Mouse (Mus musculus) myocyte (in vitro differentiated cells): ENCODE results near the gene Ppp1r15b. TPM values are rescaled to one million over a fixed set of nuclear protein-coding genes. Genes with fewer than 3 reads are reported as not detected.

Source experiments
- H3K27me3 ChIP-seq: one replicate; pipeline ENCODE4 v1.6.1; 2011; ENCODE audit not compliant: control insufficient read depth, insufficient read depth, insufficient read length
- H3K36me3 ChIP-seq: one replicate; pipeline ENCODE4 v1.6.1; 2011; ENCODE audit not compliant: control insufficient read depth, insufficient read depth
- H3K4me2 ChIP-seq: one replicate; pipeline ENCODE4 v1.6.1; 2011; ENCODE audit warnings: low read depth, control low read depth
- H3K4me3 ChIP-seq: one replicate; pipeline ENCODE4 v1.5.1; 2011; ENCODE audit warnings: mild to moderate bottlenecking, control low read depth, moderate library complexity
- H3K79me2 ChIP-seq: one replicate; pipeline ENCODE4 v1.6.1; 2011; ENCODE audit not compliant: control insufficient read depth, insufficient read depth
- H3ac ChIP-seq: one replicate; pipeline ENCODE4 v1.6.1; 2011; ENCODE audit not compliant: control insufficient read depth, insufficient read length
- CEBPB ChIP-seq: IDR thresholded peaks from 2 replicates; pipeline ENCODE4 v1.6.1; 2011; ENCODE audit warnings: mild to moderate bottlenecking, moderate library complexity; ENCODE audit not compliant: poor library complexity, insufficient read depth, severe bottlenecking
- E2F4 ChIP-seq: IDR thresholded peaks from one replicate; pipeline ENCODE4 v1.6.1; 2011; ENCODE audit warnings: mild to moderate bottlenecking, control low read depth, moderate library complexity; ENCODE audit not compliant: insufficient read depth
- MAX ChIP-seq: IDR thresholded peaks from one replicate; pipeline ENCODE4 v1.6.1; 2011; ENCODE audit warnings: low read depth, mild to moderate bottlenecking, control low read depth
- MYOD1 ChIP-seq, 3 experiments: IDR thresholded peaks; one replicate each; pipeline ENCODE4 v1.6.1; 2011; ENCODE audit warnings: control low read depth in 2 of 3, low read depth in 2 of 3, mild to moderate bottlenecking in 2 of 3, moderate library complexity in 1 of 3; ENCODE audit not compliant: insufficient read length in 2 of 3, control insufficient read depth in 1 of 3
- MYOG ChIP-seq, 3 experiments: IDR thresholded peaks; one replicate each; pipeline ENCODE4 v1.6.1; 2011; ENCODE audit warnings: control low read depth in 2 of 3, low read depth in 2 of 3, mild to moderate bottlenecking in 2 of 3; ENCODE audit not compliant: insufficient read length in 2 of 3, control insufficient read depth in 1 of 3, insufficient read depth in 1 of 3
- POLR2A ChIP-seq: IDR thresholded peaks from one replicate; pipeline ENCODE4 v1.6.1; 2011; ENCODE audit warnings: low read depth, mild to moderate bottlenecking, control low read depth, moderate library complexity; ENCODE audit not compliant: insufficient read length
- POLR2AphosphoS2 ChIP-seq: IDR thresholded peaks from one replicate; pipeline ENCODE4 v1.6.1; 2011; ENCODE audit warnings: low read depth, control low read depth; ENCODE audit not compliant: insufficient read length
- REST ChIP-seq: IDR thresholded peaks from one replicate; pipeline ENCODE4 v1.6.1; 2011; ENCODE audit warnings: mild to moderate bottlenecking, control low read depth, moderate library complexity; ENCODE audit not compliant: insufficient read depth, insufficient read length
- SRF ChIP-seq: IDR thresholded peaks from one replicate; pipeline ENCODE4 v1.6.1; 2011; ENCODE audit warnings: low read depth; ENCODE audit not compliant: control insufficient read depth, insufficient read length
- TCF12 ChIP-seq: IDR thresholded peaks from one replicate; pipeline ENCODE4 v1.6.1; 2011; ENCODE audit warnings: mild to moderate bottlenecking, control low read depth; ENCODE audit not compliant: poor library complexity, insufficient read depth, severe bottlenecking
- TCF3 ChIP-seq: IDR thresholded peaks from one replicate; pipeline ENCODE4 v1.6.1; 2011; ENCODE audit warnings: low read depth, control low read depth; ENCODE audit not compliant: insufficient read length
- USF1 ChIP-seq: IDR thresholded peaks from one replicate; pipeline ENCODE4 v1.6.1; 2011; ENCODE audit warnings: low read depth, mild to moderate bottlenecking, control low read depth, moderate library complexity
- polyA plus RNA-seq: library from polyadenylated mRNA; unstranded; fragments of >200 nt; fragmentation: generic; extraction: Trizol; gene quantifications from one replicate; pipeline ENCODE4 v1.2.1, GENCODE M21; 2012; ENCODE audit warnings: missing spikeins

Ppp1r15b gene
- polyA plus RNA-seq, 1 experiment, result 30.9 TPM

- peaks cover 65% of the 10 kb centered on the region for H3K36me3 ChIP-seq
- H3ac ChIP-seq, result no peak overlapping the region
- H3K4me2 ChIP-seq, result no peak overlapping the region
- no peak overlapping the region for H3K4me3 ChIP-seq
- H3K79me2 ChIP-seq, result peaks cover 60% of the 10 kb centered on the region
- H3K27me3 ChIP-seq, result no peaks in the 10 kb centered on the region
- TF ChIP-seq USF1 (no peak), TCF3 (no peak), MAX (no peak), REST (no peak), MYOG (IDR thresholded peaks at IDR 0.05; ENCODE audit: control insufficient read depth in 1 of 3, insufficient read depth in 1 of 3, insufficient read length in 2 of 3, low read depth in 2 of 3) (no peak), E2F4 (no peak), CEBPB (no peak), TCF12 (no peak), MYOD1 (IDR thresholded peaks at IDR 0.05; ENCODE audit: control insufficient read depth in 1 of 3, insufficient read length in 2 of 3, low read depth in 2 of 3) (no peak), POLR2A (no peak), POLR2AphosphoS2 (no peak), SRF (no peak)
These were observed 7.5 kb downstream of the Ppp1r15b start for GRCm38 (mm10) chr1:133138401-133138800.

- peaks cover 5% of the 10 kb centered on the region for H3K36me3 ChIP-seq
- no peak overlapping the region for H3ac ChIP-seq
- no peak overlapping the region for H3K4me3 ChIP-seq
- no peak overlapping the region for H3K4me2 ChIP-seq
- H3K27me3 ChIP-seq, result no peaks in the 10 kb centered on the region
- TF ChIP-seq SRF (no peak), CEBPB (no peak), MYOD1 (IDR thresholded peaks at IDR 0.05; ENCODE audit: control insufficient read depth in 1 of 3, insufficient read length in 2 of 3, low read depth in 2 of 3) (no peak), REST (no peak), TCF3 (no peak), MYOG (IDR thresholded peaks at IDR 0.05; ENCODE audit: control insufficient read depth in 1 of 3, insufficient read depth in 1 of 3, insufficient read length in 2 of 3, low read depth in 2 of 3) (no peak), TCF12 (no peak), MAX (no peak), E2F4 (no peak)
- H3K79me2 ChIP-seq, result no peaks in the 10 kb centered on the region
These were observed 15.4 kb downstream of the Ppp1r15b start for GRCm38 (mm10) chr1:133146014-133147009.

GRCm38 (mm10) chr1:133147324-133147723 lies 16.4 kb downstream of the Ppp1r15b start:
- H3ac ChIP-seq, result no peak overlapping the region
- H3K27me3 ChIP-seq, result no peaks in the 10 kb centered on the region
- no peak overlapping the region for H3K4me3 ChIP-seq
- H3K36me3 ChIP-seq, result no peaks in the 10 kb centered on the region
- TF ChIP-seq MAX, result no peak
- no peak for TF ChIP-seq MYOG (IDR thresholded peaks at IDR 0.05; ENCODE audit: control insufficient read depth in 1 of 3, insufficient read depth in 1 of 3, insufficient read length in 2 of 3, low read depth in 2 of 3)
- TF ChIP-seq CEBPB, result no peak
- TF ChIP-seq USF1, result no peak
- TF ChIP-seq SRF, result no peak
- no peak for TF ChIP-seq TCF12
- no peak for TF ChIP-seq TCF3
- TF ChIP-seq E2F4, result no peak
- TF ChIP-seq MYOD1 (IDR thresholded peaks at IDR 0.05; ENCODE audit: control insufficient read depth in 1 of 3, insufficient read length in 2 of 3, low read depth in 2 of 3), result no peak
- TF ChIP-seq REST, result no peak
- no peak for TF ChIP-seq POLR2A
- TF ChIP-seq POLR2AphosphoS2, result no peak
- H3K79me2 ChIP-seq, result no peaks in the 10 kb centered on the region
- H3K4me2 ChIP-seq, result no peak overlapping the region

- no peaks in the 10 kb centered on the region for H3K36me3 ChIP-seq
- H3K4me2 ChIP-seq, result no peak overlapping the region
- TF ChIP-seq POLR2AphosphoS2 (no peak), USF1 (no peak), TCF3 (no peak), SRF (no peak), MYOG (IDR thresholded peaks at IDR 0.05; ENCODE audit: control insufficient read depth in 1 of 3, insufficient read depth in 1 of 3, insufficient read length in 2 of 3, low read depth in 2 of 3) (no peak), TCF12 (no peak), E2F4 (no peak), REST (no peak), POLR2A (no peak), CEBPB (no peak), MYOD1 (IDR thresholded peaks at IDR 0.05; ENCODE audit: control insufficient read depth in 1 of 3, insufficient read length in 2 of 3, low read depth in 2 of 3) (no peak), MAX (no peak)
- no peaks in the 10 kb centered on the region for H3K27me3 ChIP-seq
- H3K79me2 ChIP-seq, result no peaks in the 10 kb centered on the region
- H3K4me3 ChIP-seq, result no peak overlapping the region
- no peak overlapping the region for H3ac ChIP-seq
These were observed 17.2 kb downstream of the Ppp1r15b start for GRCm38 (mm10) chr1:133148122-133148521.

GRCm38 (mm10) chr1:133150556-133150955 lies 19.6 kb downstream of the Ppp1r15b start:
- peaks cover 11% of the 10 kb centered on the region for H3K27me3 ChIP-seq
- H3K4me3 ChIP-seq, result no peak overlapping the region
- TF ChIP-seq TCF3 (no peak), MAX (no peak)
- no peaks in the 10 kb centered on the region for H3K79me2 ChIP-seq
- H3K36me3 ChIP-seq, result no peaks in the 10 kb centered on the region
- H3ac ChIP-seq, result no peak overlapping the region
- H3K4me2 ChIP-seq, result no peak overlapping the region
